Mouse (Mus musculus): ENCODE measurements around the gene Tarbp1. TPM values are rescaled to one million over a fixed set of nuclear protein-coding genes. Genes with fewer than 3 reads are reported as not detected.

The Tarbp1 gene
- polyA plus RNA-seq, 1 experiment = under 0.01 TPM

GRCm38 (mm10) chr8:126387566-126387965 is 87.3 kb downstream of the Tarbp1 start:
- Histone ChIP-seq H3K4me3 (replicated peaks) (no peak overlapping the region), H3K9me3 (ENCODE audit: control insufficient read depth, low read length) (no peaks in the 10 kb centered on the region), H3K4me1 (ENCODE audit: control insufficient read depth) (no peaks in the 10 kb centered on the region), H3K36me3 (ENCODE audit: control insufficient read depth) (no peaks in the 10 kb centered on the region), H3K27me3 (ENCODE audit: control insufficient read depth) (no peaks in the 10 kb centered on the region)
- TF ChIP-seq TAL1 (IDR thresholded peaks at IDR 0.05; ENCODE audit: low read length) (no peak), GATA1 (IDR thresholded peaks at IDR 0.05; ENCODE audit: low read length) (no peak)

- Histone ChIP-seq H3K9me3 (ENCODE audit: control insufficient read depth, low read length) (no peaks in the 10 kb centered on the region), H3K4me3 (replicated peaks) (no peak overlapping the region), H3K4me1 (ENCODE audit: control insufficient read depth) (no peaks in the 10 kb centered on the region)
Observed at GRCm38 (mm10) chr8:126382749-126383148, 92.1 kb downstream of the Tarbp1 start.

GRCm38 (mm10) chr8:126382216-126382615 is 92.6 kb downstream of the Tarbp1 start:
- Histone ChIP-seq H3K4me1 (ENCODE audit: control insufficient read depth) (no peaks in the 10 kb centered on the region), H3K9me3 (ENCODE audit: control insufficient read depth, low read length) (no peaks in the 10 kb centered on the region)
- TF ChIP-seq TAL1 (IDR thresholded peaks at IDR 0.05; ENCODE audit: low read length) (no peak), GATA1 (IDR thresholded peaks at IDR 0.05; ENCODE audit: low read length) (no peak)

More at GRCm38 (mm10) chr8:126382749-126383148, 92.1 kb downstream of the Tarbp1 start:
- no peak for TF ChIP-seq TAL1 (IDR thresholded peaks at IDR 0.05; ENCODE audit: low read length)
- no peak for TF ChIP-seq GATA1 (IDR thresholded peaks at IDR 0.05; ENCODE audit: low read length)
- Histone ChIP-seq H3K27me3 (ENCODE audit: control insufficient read depth) (no peaks in the 10 kb centered on the region), H3K36me3 (ENCODE audit: control insufficient read depth) (no peaks in the 10 kb centered on the region)

GRCm38 (mm10) chr8:126381299-126381698 is 93.6 kb downstream of the Tarbp1 start:
- Histone ChIP-seq H3K9me3 (ENCODE audit: control insufficient read depth, low read length) (no peaks in the 10 kb centered on the region), H3K27me3 (ENCODE audit: control insufficient read depth) (no peaks in the 10 kb centered on the region), H3K4me3 (replicated peaks) (no peak overlapping the region), H3K4me1 (ENCODE audit: control insufficient read depth) (no peaks in the 10 kb centered on the region), H3K36me3 (ENCODE audit: control insufficient read depth) (no peaks in the 10 kb centered on the region)
- TF ChIP-seq TAL1 (IDR thresholded peaks at IDR 0.05; ENCODE audit: low read length) (no peak), GATA1 (IDR thresholded peaks at IDR 0.05; ENCODE audit: low read length) (no peak)

More at GRCm38 (mm10) chr8:126382216-126382615, 92.6 kb downstream of the Tarbp1 start:
- Histone ChIP-seq H3K27me3 (ENCODE audit: control insufficient read depth) (no peaks in the 10 kb centered on the region), H3K4me3 (replicated peaks) (no peak overlapping the region), H3K36me3 (ENCODE audit: control insufficient read depth) (no peaks in the 10 kb centered on the region)

- Histone ChIP-seq H3K27me3 (ENCODE audit: control insufficient read depth) (no peaks in the 10 kb centered on the region), H3K9me3 (ENCODE audit: control insufficient read depth, low read length) (no peaks in the 10 kb centered on the region), H3K4me1 (ENCODE audit: control insufficient read depth) (no peaks in the 10 kb centered on the region), H3K4me3 (replicated peaks) (no peak overlapping the region), H3K36me3 (ENCODE audit: control insufficient read depth) (no peaks in the 10 kb centered on the region)
- TF ChIP-seq TAL1 (IDR thresholded peaks at IDR 0.05; ENCODE audit: low read length) = no peak
- TF ChIP-seq GATA1 (IDR thresholded peaks at IDR 0.05; ENCODE audit: low read length) = no peak
Observed at GRCm38 (mm10) chr8:126380141-126380540, 94.7 kb downstream of the Tarbp1 start.

GRCm38 (mm10) chr8:126379580-126379979 is 95.3 kb downstream of the Tarbp1 start:
- TF ChIP-seq GATA1 (IDR thresholded peaks at IDR 0.05; ENCODE audit: low read length) (no peak), TAL1 (IDR thresholded peaks at IDR 0.05; ENCODE audit: low read length) (no peak)

More at GRCm38 (mm10) chr8:126379580-126379979, 95.3 kb downstream of the Tarbp1 start:
- no peaks in the 10 kb centered on the region for H3K4me1 ChIP-seq (ENCODE audit: control insufficient read depth)
- H3K4me3 ChIP-seq (replicated peaks) = no peak overlapping the region
- no peaks in the 10 kb centered on the region for H3K9me3 ChIP-seq (ENCODE audit: control insufficient read depth, low read length)
- H3K36me3 ChIP-seq (ENCODE audit: control insufficient read depth) = no peaks in the 10 kb centered on the region
- no peaks in the 10 kb centered on the region for H3K27me3 ChIP-seq (ENCODE audit: control insufficient read depth)

Other genes with a start within 250 kb of the Tarbp1 start
- gene Slc35f3, start 176.5 kb downstream of the Tarbp1 start, polyA plus RNA-seq (2012) = 0.02 TPM in 1 of 2 replicates, not detected in the other
- 3.3 and 6.0 TPM in 2 replicates for gene Coa6, start 52.5 kb downstream of the Tarbp1 start, polyA plus RNA-seq (2012)
- 1.2 and 1.3 TPM in 2 replicates for gene Irf2bp2, start 118.9 kb upstream of the Tarbp1 start, polyA plus RNA-seq (2012)